Mouse (Mus musculus) myocyte (in vitro differentiated cells): ENCODE data around the gene Rapgef3.

ENCODE experiments used
- E2F4 ChIP-seq: IDR thresholded peaks from one replicate; pipeline ENCODE4 v1.6.1; 2011; ENCODE audit warnings: mild to moderate bottlenecking, control low read depth, moderate library complexity; ENCODE audit not compliant: insufficient read depth
- POLR2A ChIP-seq: IDR thresholded peaks from one replicate; pipeline ENCODE4 v1.6.1; 2011; ENCODE audit warnings: low read depth, mild to moderate bottlenecking, control low read depth, moderate library complexity; ENCODE audit not compliant: insufficient read length
- TCF12 ChIP-seq: IDR thresholded peaks from one replicate; pipeline ENCODE4 v1.6.1; 2011; ENCODE audit warnings: mild to moderate bottlenecking, control low read depth; ENCODE audit not compliant: poor library complexity, insufficient read depth, severe bottlenecking

DNA sequence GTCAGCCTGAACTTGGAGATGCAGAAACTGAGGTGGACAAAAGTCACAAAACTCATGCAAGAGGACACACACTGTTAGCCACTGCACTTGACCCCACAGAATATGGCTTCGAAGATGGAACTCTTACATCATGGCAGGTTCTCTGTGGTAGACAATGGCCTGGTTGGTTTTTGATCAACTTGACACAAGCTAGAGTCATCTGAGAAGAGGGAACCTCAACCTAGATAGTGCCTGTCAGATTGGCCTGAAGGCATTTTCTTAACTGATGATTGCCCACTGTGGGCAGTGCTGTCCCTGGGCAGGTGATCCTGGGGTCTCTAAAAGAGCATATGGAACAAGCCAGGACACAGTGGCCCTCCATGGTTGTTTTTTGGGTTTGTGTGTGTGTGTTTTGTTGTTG, 52.0 kb downstream of the Rapgef3 start:
- TF ChIP-seq POLR2A (no peak), E2F4 (no peak), TCF12 (no peak)
